Mouse (Mus musculus): ENCODE results near the gene Gm10320. TPM values are rescaled to one million over a fixed set of nuclear protein-coding genes. Genes with fewer than 3 reads are reported as not detected.

Gm10320 gene
- total RNA-seq, 1 experiment = 8.9 TPM

GRCm38 (mm10) chr13:98461467-98461866, 30.3 kb downstream of the Gm10320 start:
- Histone ChIP-seq H3K4me1 (ENCODE audit: control insufficient read depth in 2 of 2, insufficient read depth in 2 of 2, low read length in 2 of 2, poor library complexity in 1 of 2) (no peaks in the 10 kb centered on the region), H3K9ac (ENCODE audit: insufficient read depth, low read depth, low read length, poor library complexity, severe bottlenecking) (no peak overlapping the region), H3K4me3 (ENCODE audit: insufficient read depth in 1 of 2, low read depth in 1 of 2, low read length in 2 of 2, poor library complexity in 1 of 2, severe bottlenecking in 1 of 2) (no peak overlapping the region), H3K9me3 (ENCODE audit: control insufficient read depth, insufficient read depth, low read depth, low read length) (no peaks in the 10 kb centered on the region), H3K27ac (ENCODE audit: insufficient read depth, low read depth, low read length, poor library complexity, severe bottlenecking) (no peak overlapping the region), H3K36me3 (ENCODE audit: control insufficient read depth, insufficient read depth, low read length, poor library complexity, severe bottlenecking) (no peaks in the 10 kb centered on the region)
- DNase-seq (ENCODE audit: low read depth, low spot score) = no peak
- in situ Hi-C loops (cut with MboI; ENCODE audit: low sequenced_read_pairs in 2 of 2, unreplicated experiment in 2 of 2) = no loop called here
- TF ChIP-seq HCFC1 (IDR thresholded peaks at IDR 0.05; ENCODE audit: borderline replicate concordance, insufficient read depth, low read length) (no peak), ZNF384 (IDR thresholded peaks at IDR 0.05; ENCODE audit: low read depth, low read length) (no peak), MAFK (IDR thresholded peaks at IDR 0.05; ENCODE audit: insufficient read depth, low read depth, low read length) (no peak), ZC3H11A (IDR thresholded peaks at IDR 0.05; ENCODE audit: borderline replicate concordance, low read depth, low read length) (peak; percentile 77), CHD2 (IDR thresholded peaks at IDR 0.05; ENCODE audit: low read depth, low read length) (no peak)

- no peak overlapping the region for H3K27ac ChIP-seq (ENCODE audit: insufficient read depth, low read depth, low read length, poor library complexity, severe bottlenecking)
Measured at GRCm38 (mm10) chr13:98456398-98456797, 35.4 kb downstream of the Gm10320 start.

GRCm38 (mm10) chr13:98455646-98456045, 36.2 kb downstream of the Gm10320 start:
- TF ChIP-seq MAFK (IDR thresholded peaks at IDR 0.05; ENCODE audit: insufficient read depth, low read depth, low read length) (no peak), ZNF384 (IDR thresholded peaks at IDR 0.05; ENCODE audit: low read depth, low read length) (no peak), CHD2 (IDR thresholded peaks at IDR 0.05; ENCODE audit: low read depth, low read length) (no peak), HCFC1 (IDR thresholded peaks at IDR 0.05; ENCODE audit: borderline replicate concordance, insufficient read depth, low read length) (no peak)
- Histone ChIP-seq H3K4me1 (ENCODE audit: control insufficient read depth in 2 of 2, insufficient read depth in 2 of 2, low read length in 2 of 2, poor library complexity in 1 of 2) (no peaks in the 10 kb centered on the region), H3K9ac (ENCODE audit: insufficient read depth, low read depth, low read length, poor library complexity, severe bottlenecking) (no peak overlapping the region), H3K36me3 (ENCODE audit: control insufficient read depth, insufficient read depth, low read length, poor library complexity, severe bottlenecking) (no peaks in the 10 kb centered on the region), H3K27ac (ENCODE audit: insufficient read depth, low read depth, low read length, poor library complexity, severe bottlenecking) (no peak overlapping the region), H3K4me3 (ENCODE audit: insufficient read depth in 1 of 2, low read depth in 1 of 2, low read length in 2 of 2, poor library complexity in 1 of 2, severe bottlenecking in 1 of 2) (no peak overlapping the region), H3K9me3 (ENCODE audit: control insufficient read depth, insufficient read depth, low read depth, low read length) (no peaks in the 10 kb centered on the region)
- in situ Hi-C loops (cut with MboI; ENCODE audit: low sequenced_read_pairs in 2 of 2, unreplicated experiment in 2 of 2) = loop anchor here in 1 of 2 experiments (10.0 kb wide), 1 partner anchor 91 kb away; no protein-coding TSS in a partner anchor
- DNase-seq (ENCODE audit: low read depth, low spot score) = no peak

More at GRCm38 (mm10) chr13:98456398-98456797, 35.4 kb downstream of the Gm10320 start:
- in situ Hi-C loops (cut with MboI; ENCODE audit: low sequenced_read_pairs in 2 of 2, unreplicated experiment in 2 of 2) = loop anchor here in 1 of 2 experiments (10.0 kb wide), 1 partner anchor 92 kb away; no protein-coding TSS in a partner anchor
- Histone ChIP-seq H3K4me1 (ENCODE audit: control insufficient read depth in 2 of 2, insufficient read depth in 2 of 2, low read length in 2 of 2, poor library complexity in 1 of 2) (no peaks in the 10 kb centered on the region), H3K4me3 (ENCODE audit: insufficient read depth in 1 of 2, low read depth in 1 of 2, low read length in 2 of 2, poor library complexity in 1 of 2, severe bottlenecking in 1 of 2) (no peak overlapping the region), H3K36me3 (ENCODE audit: control insufficient read depth, insufficient read depth, low read length, poor library complexity, severe bottlenecking) (no peaks in the 10 kb centered on the region), H3K9me3 (ENCODE audit: control insufficient read depth, insufficient read depth, low read depth, low read length) (no peaks in the 10 kb centered on the region), H3K9ac (ENCODE audit: insufficient read depth, low read depth, low read length, poor library complexity, severe bottlenecking) (no peak overlapping the region)
- TF ChIP-seq MAFK (IDR thresholded peaks at IDR 0.05; ENCODE audit: insufficient read depth, low read depth, low read length) (peak; percentile 99), ZC3H11A (IDR thresholded peaks at IDR 0.05; ENCODE audit: borderline replicate concordance, low read depth, low read length) (no peak)
- peak; percentile 42 for DNase-seq (ENCODE audit: low read depth, low spot score)

- H3K27ac ChIP-seq (ENCODE audit: insufficient read depth, low read depth, low read length, poor library complexity, severe bottlenecking) = no peak overlapping the region
- H3K36me3 ChIP-seq (ENCODE audit: control insufficient read depth, insufficient read depth, low read length, poor library complexity, severe bottlenecking) = no peaks in the 10 kb centered on the region
- H3K9ac ChIP-seq (ENCODE audit: insufficient read depth, low read depth, low read length, poor library complexity, severe bottlenecking) = no peak overlapping the region
- in situ Hi-C loops (cut with MboI; ENCODE audit: low sequenced_read_pairs in 2 of 2, unreplicated experiment in 2 of 2) = loop anchor here in 1 of 2 experiments (10.0 kb wide), 1 partner anchor 90 kb away; no protein-coding TSS in a partner anchor
- H3K4me3 ChIP-seq (ENCODE audit: insufficient read depth in 1 of 2, low read depth in 1 of 2, low read length in 2 of 2, poor library complexity in 1 of 2, severe bottlenecking in 1 of 2) = no peak overlapping the region
- no peaks in the 10 kb centered on the region; a peak in 1 of 4 replicates for H3K4me1 ChIP-seq (ENCODE audit: control insufficient read depth in 2 of 2, insufficient read depth in 2 of 2, low read length in 2 of 2, poor library complexity in 1 of 2)
- no peak for DNase-seq (ENCODE audit: low read depth, low spot score)
- H3K9me3 ChIP-seq (ENCODE audit: control insufficient read depth, insufficient read depth, low read depth, low read length) = no peaks in the 10 kb centered on the region
- TF ChIP-seq ZNF384 (IDR thresholded peaks at IDR 0.05; ENCODE audit: low read depth, low read length) (no peak), CHD2 (IDR thresholded peaks at IDR 0.05; ENCODE audit: low read depth, low read length) (no peak), MAFK (IDR thresholded peaks at IDR 0.05; ENCODE audit: insufficient read depth, low read depth, low read length) (no peak), HCFC1 (IDR thresholded peaks at IDR 0.05; ENCODE audit: borderline replicate concordance, insufficient read depth, low read length) (no peak), ZC3H11A (IDR thresholded peaks at IDR 0.05; ENCODE audit: borderline replicate concordance, low read depth, low read length) (no peak)
Measured at GRCm38 (mm10) chr13:98454224-98454967, 37.4 kb downstream of the Gm10320 start.

Measured in ES-E14 (cell line).